Mouse (Mus musculus): ENCODE measurements around the gene Itprip. TPM values are rescaled to one million over a fixed set of nuclear protein-coding genes. Genes with fewer than 3 reads are reported as not detected.
A peak's percentile ranks its signal among the peaks of the same experiment; 100 is the strongest.

Itprip gene
- polyA plus RNA-seq, 1 experiment from 2014 or later, result 20.3 TPM

DNA sequence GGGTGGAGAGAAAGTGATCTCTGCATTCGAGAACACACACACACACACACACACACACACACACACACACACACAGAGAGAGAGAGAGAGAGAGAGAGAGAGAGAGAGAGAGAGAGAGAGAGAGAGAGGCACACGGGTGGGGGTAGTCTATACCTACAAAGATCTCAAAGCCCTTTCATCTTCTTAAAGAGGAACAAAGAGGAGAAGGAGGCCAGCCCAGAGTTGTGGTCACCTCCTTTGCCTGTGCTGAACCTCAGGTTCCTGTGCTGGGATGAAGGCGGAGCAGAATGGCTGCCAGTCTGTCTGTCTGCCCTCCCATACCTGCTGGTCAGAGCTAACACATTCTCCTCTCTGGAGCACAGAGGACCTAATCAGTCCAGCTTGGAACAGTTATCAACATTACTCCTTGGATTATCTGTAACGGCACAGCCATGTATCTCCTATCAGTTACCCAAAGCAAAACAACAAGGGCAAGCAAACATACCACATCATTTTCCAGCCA lies 8.9 kb downstream of the Itprip start:
- H3K9me3 ChIP-seq (ENCODE audit: control insufficient read depth, low read length), result no peaks in the 10 kb centered on the region
- H3K4me2 ChIP-seq (ENCODE audit: low read depth, severe bottlenecking), result peak overlapping the region; percentile 56
- 44% methylated on average over 4 of the region's 4 CpGs for WGBS
- no peaks in the 10 kb centered on the region for H3K27me3 ChIP-seq (ENCODE audit: control insufficient read depth, insufficient read depth, low read length)
- no peaks in the 10 kb centered on the region for H3K36me3 ChIP-seq (ENCODE audit: control insufficient read depth, insufficient read depth, low read length)
- peak overlapping the region; percentile 92 for H3K27ac ChIP-seq (replicated peaks; ENCODE audit: low read depth, low read length)
- no peak overlapping the region for H3K4me3 ChIP-seq (ENCODE audit: low read depth, low read length)
- DNase-seq (ENCODE audit: low spot score) (no peak), ATAC-seq (ENCODE audit: insufficient number of reproducible peaks, low FRiP score, low TSS enrichment, low read depth) (no peak)
- peak overlapping the region; percentile 89 for H3K9ac ChIP-seq (ENCODE audit: low read length)
- peaks cover 21% of the 10 kb centered on the region for H3K4me1 ChIP-seq (ENCODE audit: control insufficient read depth, insufficient read depth, low read length)

DNA sequence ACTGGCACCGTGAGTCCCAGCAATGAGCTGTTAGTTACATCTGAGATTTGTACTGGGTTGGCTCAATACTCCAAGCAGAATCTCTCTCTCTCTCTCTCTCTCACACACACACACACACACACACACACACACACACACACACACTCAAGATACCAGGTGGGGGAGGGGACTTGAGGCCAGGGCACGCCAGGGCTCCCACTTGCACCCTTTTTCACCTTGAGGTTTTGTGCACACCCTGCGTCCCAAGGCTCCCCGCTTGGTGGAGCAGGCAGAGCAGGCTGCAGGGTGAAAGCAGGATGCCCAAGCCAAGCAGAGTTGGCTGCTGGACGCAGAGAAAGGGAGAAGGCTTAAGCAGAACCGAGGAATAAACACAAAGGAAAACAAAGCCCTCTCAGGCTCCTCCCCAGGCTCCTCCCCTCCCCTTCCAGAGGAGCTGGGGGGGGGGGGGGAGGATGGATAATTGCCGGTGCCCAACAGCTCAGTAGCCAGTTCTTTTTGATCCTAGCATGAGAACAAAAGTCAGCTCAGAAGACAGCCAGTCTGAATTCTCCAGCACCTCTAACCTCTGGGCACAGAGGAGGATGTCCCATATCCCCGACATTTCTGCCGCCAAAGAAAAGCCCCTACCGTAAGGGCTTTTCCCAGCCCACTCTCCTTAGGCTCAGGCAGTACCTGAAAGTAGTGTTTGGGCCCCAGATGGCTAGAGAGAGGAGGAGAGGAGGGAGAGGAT lies 9.5 kb downstream of the Itprip start:
- 4% methylated on average over 9 of the region's 10 CpGs for WGBS
- Histone ChIP-seq H3K27me3 (ENCODE audit: control insufficient read depth, insufficient read depth, low read length) (no peaks in the 10 kb centered on the region), H3K36me3 (ENCODE audit: control insufficient read depth, insufficient read depth, low read length) (no peaks in the 10 kb centered on the region), H3K9me3 (ENCODE audit: control insufficient read depth, low read length) (no peaks in the 10 kb centered on the region), H3K4me3 (ENCODE audit: low read depth, low read length) (peak overlapping the region; percentile 28), H3K9ac (ENCODE audit: low read length) (peak overlapping the region; percentile 89), H3K27ac (replicated peaks; ENCODE audit: low read depth, low read length) (peak overlapping the region; percentile 92), H3K4me1 (ENCODE audit: control insufficient read depth, insufficient read depth, low read length) (peaks cover 21% of the 10 kb centered on the region), H3K4me2 (ENCODE audit: low read depth, severe bottlenecking) (peak overlapping the region; percentile 56)
- peak; percentile 78 for ATAC-seq (ENCODE audit: insufficient number of reproducible peaks, low FRiP score, low TSS enrichment, low read depth)
- DNase-seq (ENCODE audit: low spot score), result peak; percentile 77

DNA sequence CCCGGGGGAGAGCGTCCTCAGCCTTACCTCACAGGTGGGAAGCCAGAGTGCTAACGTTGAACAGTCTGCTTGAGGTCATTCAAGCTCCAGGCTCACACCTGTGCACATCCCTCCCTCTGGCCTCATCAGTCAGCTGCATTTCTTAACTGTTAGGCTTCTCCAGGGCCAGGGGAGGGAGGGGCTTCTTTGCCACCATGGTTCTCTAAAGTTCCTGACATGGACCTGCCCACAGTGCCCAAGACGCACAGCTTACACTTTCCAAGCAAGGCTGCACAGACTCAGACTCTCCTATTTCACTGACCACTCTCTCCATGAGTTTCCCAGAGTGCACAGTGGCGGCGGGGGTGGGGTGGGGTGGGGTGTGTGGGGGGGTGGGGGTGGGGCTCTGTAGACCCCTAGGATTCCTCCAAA lies 10.1 kb downstream of the Itprip start:
- ATAC-seq (ENCODE audit: insufficient number of reproducible peaks, low FRiP score, low TSS enrichment, low read depth) (peak; percentile 67; the same call in 1 of the 2 replicates), DNase-seq (ENCODE audit: low spot score) (peak; percentile 48)
- H3K4me3 ChIP-seq (ENCODE audit: low read depth, low read length), result no peak overlapping the region; the same call in 1 of the 2 replicates
- peak overlapping the region; percentile 56 for H3K4me2 ChIP-seq (ENCODE audit: low read depth, severe bottlenecking)
- no peaks in the 10 kb centered on the region for H3K9me3 ChIP-seq (ENCODE audit: control insufficient read depth, low read length)
- no peaks in the 10 kb centered on the region for H3K36me3 ChIP-seq (ENCODE audit: control insufficient read depth, insufficient read depth, low read length)
- peak overlapping the region; percentile 92 for H3K27ac ChIP-seq (replicated peaks; ENCODE audit: low read depth, low read length)
- peak overlapping the region; percentile 89 for H3K9ac ChIP-seq (ENCODE audit: low read length)
- peaks cover 21% of the 10 kb centered on the region for H3K4me1 ChIP-seq (ENCODE audit: control insufficient read depth, insufficient read depth, low read length)
- no peaks in the 10 kb centered on the region for H3K27me3 ChIP-seq (ENCODE audit: control insufficient read depth, insufficient read depth, low read length)
- WGBS, result 13% methylated on average over 6 of the region's 6 CpGs

DNA sequence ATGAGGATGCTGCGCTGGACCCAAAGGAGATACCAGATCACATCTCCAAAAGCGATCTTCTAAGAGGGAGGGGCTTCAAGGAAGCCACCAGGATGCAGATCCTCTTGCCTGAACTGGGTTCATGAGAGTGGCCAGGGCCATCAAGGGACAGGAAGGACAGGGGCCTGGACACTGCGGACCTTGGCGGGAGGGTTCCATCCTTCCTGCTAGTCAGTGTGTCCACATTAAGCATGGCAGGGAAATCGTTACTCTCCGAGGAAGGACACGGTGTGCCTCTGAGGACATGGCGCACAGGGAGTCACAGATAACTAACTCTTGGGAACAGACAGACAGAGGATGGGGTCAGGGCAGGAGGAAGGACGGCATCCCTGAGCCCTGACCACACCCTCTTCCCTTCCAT lies 11.5 kb downstream of the Itprip start:
- peaks cover 34% of the 10 kb centered on the region for H3K4me1 ChIP-seq (ENCODE audit: control insufficient read depth, insufficient read depth, low read length)
- 89% methylated on average over 9 of the region's 9 CpGs for WGBS
- ATAC-seq (ENCODE audit: insufficient number of reproducible peaks, low FRiP score, low TSS enrichment, low read depth) (no peak), DNase-seq (ENCODE audit: low spot score) (no peak)
- H3K36me3 ChIP-seq (ENCODE audit: control insufficient read depth, insufficient read depth, low read length), result no peaks in the 10 kb centered on the region
- no peak overlapping the region for H3K4me3 ChIP-seq (ENCODE audit: low read depth, low read length)
- no peak overlapping the region for H3K27ac ChIP-seq (replicated peaks; ENCODE audit: low read depth, low read length)
- H3K4me2 ChIP-seq (ENCODE audit: low read depth, severe bottlenecking), result no peak overlapping the region
- no peak overlapping the region for H3K9ac ChIP-seq (ENCODE audit: low read length)
- no peaks in the 10 kb centered on the region for H3K27me3 ChIP-seq (ENCODE audit: control insufficient read depth, insufficient read depth, low read length)
- H3K9me3 ChIP-seq (ENCODE audit: control insufficient read depth, low read length), result no peaks in the 10 kb centered on the region

DNA sequence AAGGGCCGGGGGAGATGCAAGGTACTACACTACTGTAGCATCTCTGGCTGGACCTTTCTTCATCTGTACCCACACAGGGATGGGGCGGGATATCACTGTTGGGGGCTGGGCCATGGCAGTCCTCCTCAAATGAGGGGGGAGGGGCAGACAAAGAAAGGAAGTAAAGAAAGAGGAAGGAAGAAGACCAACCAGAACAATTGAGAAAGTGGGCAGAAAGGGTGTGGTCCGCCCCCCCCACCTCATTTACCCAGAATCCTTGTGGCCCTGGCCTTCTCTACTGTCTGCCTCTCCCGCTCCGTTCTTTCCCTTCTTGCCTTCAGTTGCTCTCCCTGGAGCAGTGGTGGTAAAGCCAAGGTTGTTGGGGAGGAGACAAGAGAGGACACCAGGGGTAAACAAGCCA lies 13.5 kb downstream of the Itprip start:
- Histone ChIP-seq H3K9ac (ENCODE audit: low read length) (no peak overlapping the region), H3K4me2 (ENCODE audit: low read depth, severe bottlenecking) (no peak overlapping the region), H3K27ac (replicated peaks; ENCODE audit: low read depth, low read length) (no peak overlapping the region), H3K9me3 (ENCODE audit: control insufficient read depth, low read length) (no peaks in the 10 kb centered on the region), H3K4me3 (ENCODE audit: low read depth, low read length) (no peak overlapping the region), H3K36me3 (ENCODE audit: control insufficient read depth, insufficient read depth, low read length) (no peaks in the 10 kb centered on the region), H3K27me3 (ENCODE audit: control insufficient read depth, insufficient read depth, low read length) (no peaks in the 10 kb centered on the region), H3K4me1 (ENCODE audit: control insufficient read depth, insufficient read depth, low read length) (peaks cover 42% of the 10 kb centered on the region)
- no peak for DNase-seq (ENCODE audit: low spot score)
- ATAC-seq (ENCODE audit: insufficient number of reproducible peaks, low FRiP score, low TSS enrichment, low read depth), result no peak
- 93% methylated on average over 5 of the region's 5 CpGs for WGBS

DNA sequence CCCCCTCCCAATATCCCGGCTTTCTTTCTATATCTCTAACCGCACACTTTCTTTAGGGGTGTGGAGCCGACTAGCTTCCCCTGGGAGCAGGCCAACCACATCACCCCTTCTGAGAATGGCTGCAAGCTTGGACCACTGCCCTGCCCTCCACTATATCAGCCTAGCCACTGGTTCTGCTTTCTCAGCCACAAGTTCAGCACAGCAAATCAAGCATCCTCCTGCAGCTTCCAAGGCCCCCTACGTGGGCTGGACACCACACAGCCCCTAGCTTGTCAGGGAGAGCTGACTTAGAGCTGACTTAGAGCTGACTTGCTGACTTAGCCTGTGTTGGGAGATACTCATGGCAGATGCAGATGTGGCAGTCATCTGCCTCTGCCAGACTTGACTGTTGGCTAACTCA lies 14.0 kb downstream of the Itprip start:
- Histone ChIP-seq H3K27ac (replicated peaks; ENCODE audit: low read depth, low read length) (no peak overlapping the region), H3K4me3 (ENCODE audit: low read depth, low read length) (no peak overlapping the region), H3K9ac (ENCODE audit: low read length) (no peak overlapping the region), H3K27me3 (ENCODE audit: control insufficient read depth, insufficient read depth, low read length) (no peaks in the 10 kb centered on the region), H3K4me1 (ENCODE audit: control insufficient read depth, insufficient read depth, low read length) (peaks cover 38% of the 10 kb centered on the region), H3K4me2 (ENCODE audit: low read depth, severe bottlenecking) (no peak overlapping the region), H3K9me3 (ENCODE audit: control insufficient read depth, low read length) (no peaks in the 10 kb centered on the region), H3K36me3 (ENCODE audit: control insufficient read depth, insufficient read depth, low read length) (no peaks in the 10 kb centered on the region)
- DNase-seq (ENCODE audit: low spot score) (no peak), ATAC-seq (ENCODE audit: insufficient number of reproducible peaks, low FRiP score, low TSS enrichment, low read depth) (no peak)
- WGBS, result 89% methylated on average over 4 of the region's 4 CpGs

DNA sequence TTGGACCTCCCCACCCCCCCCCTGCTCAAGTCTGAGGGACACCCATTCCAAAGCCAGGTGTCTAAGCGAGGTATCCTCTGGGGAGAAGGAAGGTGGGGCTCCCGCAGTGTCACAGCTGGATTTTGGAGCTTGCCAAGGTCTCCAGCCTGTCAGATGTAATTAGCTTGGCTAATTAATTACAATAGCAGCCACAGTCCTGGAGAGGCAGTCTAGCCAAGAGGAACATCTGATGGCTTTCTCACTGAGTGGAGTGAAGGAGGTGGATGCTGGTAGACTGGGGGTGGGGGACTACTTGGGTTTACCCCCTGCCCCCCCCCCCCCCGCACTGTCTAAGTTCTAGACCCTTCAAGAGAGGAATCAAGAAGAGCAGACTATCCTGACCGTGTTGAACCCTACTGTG lies 15.4 kb downstream of the Itprip start:
- H3K4me2 ChIP-seq (ENCODE audit: low read depth, severe bottlenecking), result no peak overlapping the region

DNA sequence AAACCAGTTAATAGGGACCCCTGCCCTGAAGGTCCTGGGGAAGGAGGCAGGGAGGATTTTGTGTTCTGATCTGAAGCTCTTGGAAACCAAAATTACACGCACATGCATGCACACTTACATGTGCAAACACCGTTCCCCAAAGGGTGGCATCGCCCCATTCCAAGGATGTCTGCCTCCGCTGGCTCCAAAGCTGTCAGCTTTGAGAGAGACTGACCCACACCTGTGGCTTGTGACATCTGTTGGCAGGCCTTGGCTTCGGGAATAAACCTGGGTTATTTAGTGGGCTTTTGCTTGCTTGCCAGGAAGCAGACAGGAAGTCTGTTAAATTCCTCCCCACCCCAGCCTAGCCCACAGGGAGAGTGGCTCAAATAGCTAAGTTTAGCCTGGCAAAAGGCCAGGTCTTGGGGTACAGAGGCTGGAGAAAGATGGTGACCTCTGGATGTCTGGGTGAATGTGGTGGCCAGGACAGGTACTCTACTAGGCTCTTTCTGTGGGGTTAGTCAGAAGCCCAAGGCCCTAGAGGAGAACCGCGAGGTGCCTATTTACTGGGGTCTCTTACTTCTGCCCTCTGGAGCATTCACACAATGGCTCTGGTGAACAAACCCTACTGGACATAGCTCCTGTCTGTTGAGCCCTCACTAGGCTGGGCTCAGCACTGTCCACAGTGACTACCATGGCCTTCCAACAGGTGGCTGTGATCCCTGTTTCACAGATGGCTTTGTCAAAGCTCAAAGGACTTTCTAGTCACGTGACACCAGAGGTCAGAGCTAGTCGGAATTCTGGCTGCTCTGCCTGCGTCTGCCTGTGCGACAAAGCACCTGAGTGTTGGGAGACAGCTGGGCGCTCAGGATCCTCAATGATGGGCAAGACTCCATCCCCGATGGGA lies 16.5 kb downstream of the Itprip start:
- 57% methylated on average over 13 of the region's 13 CpGs for WGBS
- ATAC-seq (ENCODE audit: insufficient number of reproducible peaks, low FRiP score, low TSS enrichment, low read depth) (peak; percentile 52), DNase-seq (ENCODE audit: low spot score) (peak; percentile 52)
- Histone ChIP-seq H3K9me3 (ENCODE audit: control insufficient read depth, low read length) (no peaks in the 10 kb centered on the region), H3K4me1 (ENCODE audit: control insufficient read depth, insufficient read depth, low read length) (peaks cover 28% of the 10 kb centered on the region), H3K27ac (replicated peaks; ENCODE audit: low read depth, low read length) (peak overlapping the region; percentile 69), H3K4me3 (ENCODE audit: low read depth, low read length) (no peak overlapping the region), H3K36me3 (ENCODE audit: control insufficient read depth, insufficient read depth, low read length) (0 out of 2 replicates have a peak, but pooled peaks cover 4% of the 10 kb centered on the region), H3K4me2 (ENCODE audit: low read depth, severe bottlenecking) (no peak overlapping the region), H3K27me3 (ENCODE audit: control insufficient read depth, insufficient read depth, low read length) (no peaks in the 10 kb centered on the region), H3K9ac (ENCODE audit: low read length) (no peak overlapping the region)

More for the DNA sequence above, 15.4 kb downstream of the Itprip start:
- Histone ChIP-seq H3K27ac (replicated peaks; ENCODE audit: low read depth, low read length) (peak overlapping the region; percentile 69), H3K36me3 (ENCODE audit: control insufficient read depth, insufficient read depth, low read length) (no peaks in the 10 kb centered on the region), H3K4me3 (ENCODE audit: low read depth, low read length) (no peak overlapping the region), H3K9me3 (ENCODE audit: control insufficient read depth, low read length) (no peaks in the 10 kb centered on the region), H3K27me3 (ENCODE audit: control insufficient read depth, insufficient read depth, low read length) (no peaks in the 10 kb centered on the region), H3K4me1 (ENCODE audit: control insufficient read depth, insufficient read depth, low read length) (peaks cover 32% of the 10 kb centered on the region), H3K9ac (ENCODE audit: low read length) (no peak overlapping the region)
- 64% methylated on average over 4 of the region's 4 CpGs for WGBS
- DNase-seq (ENCODE audit: low spot score) (no peak), ATAC-seq (ENCODE audit: insufficient number of reproducible peaks, low FRiP score, low TSS enrichment, low read depth) (peak; percentile 28; the same call in 1 of the 2 replicates)

All from limb, embryonic 11.5 days (tissue).